Mouse (Mus musculus): ENCODE results near the gene Lgals9.

The Lgals9 gene

GRCm38 (mm10) chr11:78973381-78974150 is 11.2 kb downstream of the Lgals9 start:
- no peak for DNase-seq

GRCm38 (mm10) chr11:78972811-78973351 is 11.9 kb downstream of the Lgals9 start:
- peak; percentile 58 for DNase-seq

- DNase-seq = no peak
These were observed 12.4 kb downstream of the Lgals9 start for GRCm38 (mm10) chr11:78972328-78972727.

- no peak for DNase-seq
These were observed 13.0 kb downstream of the Lgals9 start for GRCm38 (mm10) chr11:78971746-78972145.

GRCm38 (mm10) chr11:78971096-78971495 is 13.7 kb downstream of the Lgals9 start:
- no peak for DNase-seq

- DNase-seq = no peak
These were observed 16.6 kb downstream of the Lgals9 start for GRCm38 (mm10) chr11:78968121-78968520.

- peak; percentile 71 for DNase-seq
These were observed 17.4 kb downstream of the Lgals9 start for GRCm38 (mm10) chr11:78967371-78967770.

- no peak for DNase-seq
These were observed 23.5 kb downstream of the Lgals9 start for GRCm38 (mm10) chr11:78961221-78961620.

GRCm38 (mm10) chr11:78959841-78960520 is 24.8 kb downstream of the Lgals9 start:
- peak; percentile 56 for DNase-seq

- DNase-seq = no peak
These were observed 25.4 kb downstream of the Lgals9 start for GRCm38 (mm10) chr11:78959367-78959766.

- DNase-seq = peak; percentile 84
These were observed 28.5 kb downstream of the Lgals9 start for GRCm38 (mm10) chr11:78956260-78956659.

- DNase-seq = no peak
These were observed 32.3 kb downstream of the Lgals9 start for GRCm38 (mm10) chr11:78952467-78952866.

- no peak for DNase-seq
These were observed 34.4 kb downstream of the Lgals9 start for GRCm38 (mm10) chr11:78950365-78950764.

- no peak for DNase-seq
These were observed 41.7 kb downstream of the Lgals9 start for GRCm38 (mm10) chr11:78943083-78943482.

- no peak for DNase-seq
These were observed 49.6 kb downstream of the Lgals9 start for GRCm38 (mm10) chr11:78935178-78935577.

- no peak for DNase-seq
These were observed 50.0 kb downstream of the Lgals9 start for GRCm38 (mm10) chr11:78934727-78935126.

GRCm38 (mm10) chr11:78934307-78934706 is 50.4 kb downstream of the Lgals9 start:
- DNase-seq = no peak

- no peak for DNase-seq
These were observed 55.4 kb downstream of the Lgals9 start for GRCm38 (mm10) chr11:78929345-78929744.

GRCm38 (mm10) chr11:78924916-78925315 is 59.8 kb downstream of the Lgals9 start:
- DNase-seq = peak; percentile 11

GRCm38 (mm10) chr11:78924111-78924510 is 60.6 kb downstream of the Lgals9 start:
- no peak for DNase-seq

- peak; percentile 59 for DNase-seq
These were observed 61.9 kb downstream of the Lgals9 start for GRCm38 (mm10) chr11:78922678-78923407.

GRCm38 (mm10) chr11:78920411-78920939 is 64.3 kb downstream of the Lgals9 start, which contains the start of gene Nos2:
TSS of gene Nos2 (plus strand) at chr11:78920787.
- DNase-seq = no peak

GRCm38 (mm10) chr11:78919745-78920144 is 65.0 kb downstream of the Lgals9 start:
- DNase-seq = no peak
